Mouse (Mus musculus) retina, adult 2 months (tissue): ENCODE measurements at regions not wholly inside any gene's neighbourhood (a gene's known extent, or its start where the extent isn't known, plus 50 kb on each side); places are given as distances from the start of the nearest gene placed in this dataset.

ENCODE experiments used
- DNase-seq: peaks from one replicate; pipeline ENCODE4 v3.0.0-alpha.2; 2012; ENCODE audit warnings: low read depth, low spot score

GRCm38 (mm10) chr7:136754821-136755220, 139.6 kb upstream of the Mgmt start:
- no peak for DNase-seq

GRCm38 (mm10) chr7:136765026-136765425, 129.4 kb upstream of the Mgmt start:
- no peak for DNase-seq

GRCm38 (mm10) chr7:136767231-136767630, 127.2 kb upstream of the Mgmt start:
- DNase-seq: no peak

GRCm38 (mm10) chr7:136780708-136781107, 113.7 kb upstream of the Mgmt start:
- DNase-seq: no peak

- no peak for DNase-seq
Observed at GRCm38 (mm10) chr7:136791162-136791561, 103.3 kb upstream of the Mgmt start.

GRCm38 (mm10) chr7:136792131-136792530, 102.3 kb upstream of the Mgmt start:
- DNase-seq: no peak

GRCm38 (mm10) chr7:136796415-136796814, 98.0 kb upstream of the Mgmt start:
- no peak for DNase-seq

GRCm38 (mm10) chr7:136797780-136798435, 96.5 kb upstream of the Mgmt start:
- DNase-seq: no peak

- no peak for DNase-seq
Observed at GRCm38 (mm10) chr7:136798605-136799004, 95.8 kb upstream of the Mgmt start.

- DNase-seq: no peak
Observed at GRCm38 (mm10) chr7:136807101-136807500, 87.3 kb upstream of the Mgmt start.

- no peak for DNase-seq
Observed at GRCm38 (mm10) chr7:136807968-136808367, 86.4 kb upstream of the Mgmt start.

- DNase-seq: no peak
Observed at GRCm38 (mm10) chr7:136809576-136809975, 84.8 kb upstream of the Mgmt start.

GRCm38 (mm10) chr7:136813691-136814325, 80.6 kb upstream of the Mgmt start:
- DNase-seq: no peak

- DNase-seq: no peak
Observed at GRCm38 (mm10) chr7:136814751-136815150, 79.7 kb upstream of the Mgmt start.

GRCm38 (mm10) chr7:136820291-136820690, 74.1 kb upstream of the Mgmt start:
- no peak for DNase-seq

- no peak for DNase-seq
Observed at GRCm38 (mm10) chr7:136825647-136826046, 68.8 kb upstream of the Mgmt start.

- no peak for DNase-seq
Observed at GRCm38 (mm10) chr7:136829621-136830313, 64.6 kb upstream of the Mgmt start.

- DNase-seq: no peak
Observed at GRCm38 (mm10) chr7:136832419-136832818, 62.0 kb upstream of the Mgmt start.

GRCm38 (mm10) chr7:136838971-136839370, 55.4 kb upstream of the Mgmt start:
- no peak for DNase-seq

- no peak for DNase-seq
Observed at GRCm38 (mm10) chr7:136840224-136840623, 54.2 kb upstream of the Mgmt start.

- no peak for DNase-seq
Observed at GRCm38 (mm10) chr7:136842751-136843150, 51.7 kb upstream of the Mgmt start.

- DNase-seq: no peak
Observed at GRCm38 (mm10) chr7:136844282-136844681, 50.1 kb upstream of the Mgmt start.
